Mouse (Mus musculus): ENCODE measurements around the gene Crlf1. TPM values are rescaled to one million over a fixed set of nuclear protein-coding genes. Genes with fewer than 3 reads are reported as not detected.

The Crlf1 gene
- polyA plus RNA-seq, 1 experiment from 2014 or later: 1.6 TPM

DNA sequence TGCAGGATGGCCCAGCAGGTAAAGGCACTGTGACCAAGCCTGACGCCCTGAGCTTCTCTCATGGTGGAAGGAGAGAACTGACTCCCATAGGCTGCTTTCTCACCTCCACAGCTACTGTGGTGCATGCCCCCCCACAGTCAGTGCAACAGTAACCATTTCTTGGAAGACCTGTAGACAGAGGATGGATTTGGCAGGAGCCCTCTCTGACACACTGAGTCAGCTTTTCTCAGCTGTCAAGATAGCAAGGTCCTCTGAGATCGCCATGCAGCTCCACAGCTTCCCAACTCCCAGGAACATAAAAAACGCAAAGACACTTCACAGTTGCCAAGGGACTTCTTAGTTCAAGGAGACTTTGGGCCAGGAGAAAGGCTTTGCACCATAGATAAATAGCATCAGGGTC lies 34.5 kb upstream of the Crlf1 start:
- no peaks in the 10 kb centered on the region for H3K27me3 ChIP-seq (replicated peaks; ENCODE audit: control insufficient read depth, insufficient read depth, low read length)
- 0 out of 2 replicates have a peak, but pooled peaks cover 2% of the 10 kb centered on the region for H3K4me1 ChIP-seq (ENCODE audit: control insufficient read depth, insufficient read depth, low read length)
- H3K27ac ChIP-seq (ENCODE audit: low read length): no peak overlapping the region

DNA sequence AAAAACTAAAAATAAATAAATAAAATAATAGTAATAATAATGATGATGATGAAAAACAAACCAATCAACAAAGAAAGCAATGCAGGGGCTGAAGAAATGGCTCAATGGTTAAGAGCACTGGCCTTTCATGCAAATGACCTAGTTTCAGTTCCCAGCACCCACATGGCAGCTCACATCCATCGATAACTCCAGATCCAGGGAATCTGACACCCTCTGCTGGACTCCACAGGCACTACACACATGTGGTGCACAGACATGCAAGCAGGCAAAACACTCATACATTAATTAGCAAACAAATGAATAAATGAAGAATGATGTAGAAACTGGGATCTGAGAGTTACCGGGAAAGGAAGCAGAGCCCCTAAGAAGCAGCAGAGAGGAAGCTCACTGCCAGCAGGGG lies 33.3 kb upstream of the Crlf1 start:
- WGBS: 95% methylated on average over 2 of the region's 2 CpGs
- Histone ChIP-seq H3K4me3 (ENCODE audit: low read length) (no peak overlapping the region), H3K9ac (ENCODE audit: low read depth, low read length) (no peak overlapping the region), H3K9me3 (ENCODE audit: control insufficient read depth, low read length) (no peaks in the 10 kb centered on the region), H3K27ac (ENCODE audit: low read length) (no peak overlapping the region), H3K27me3 (replicated peaks; ENCODE audit: control insufficient read depth, insufficient read depth, low read length) (no peaks in the 10 kb centered on the region), H3K4me1 (ENCODE audit: control insufficient read depth, insufficient read depth, low read length) (0 out of 2 replicates have a peak, but pooled peaks cover 2% of the 10 kb centered on the region), H3K4me2 (ENCODE audit: low read depth, low read length) (no peak overlapping the region), H3K36me3 (ENCODE audit: control insufficient read depth, insufficient read depth, low read length) (no peaks in the 10 kb centered on the region; the same call in 1 of the 2 replicates)
- no peak for ATAC-seq

More for the DNA sequence above, 34.5 kb upstream of the Crlf1 start:
- no peaks in the 10 kb centered on the region for H3K9me3 ChIP-seq (ENCODE audit: control insufficient read depth, low read length)
- no peak for ATAC-seq
- no peak overlapping the region for H3K4me2 ChIP-seq (ENCODE audit: low read depth, low read length)
- WGBS: 78% methylated on average over 3 of the region's 3 CpGs
- H3K9ac ChIP-seq (ENCODE audit: low read depth, low read length): no peak overlapping the region
- H3K36me3 ChIP-seq (ENCODE audit: control insufficient read depth, insufficient read depth, low read length): no peaks in the 10 kb centered on the region; the same call in 1 of the 2 replicates
- H3K4me3 ChIP-seq (ENCODE audit: low read length): no peak overlapping the region

DNA sequence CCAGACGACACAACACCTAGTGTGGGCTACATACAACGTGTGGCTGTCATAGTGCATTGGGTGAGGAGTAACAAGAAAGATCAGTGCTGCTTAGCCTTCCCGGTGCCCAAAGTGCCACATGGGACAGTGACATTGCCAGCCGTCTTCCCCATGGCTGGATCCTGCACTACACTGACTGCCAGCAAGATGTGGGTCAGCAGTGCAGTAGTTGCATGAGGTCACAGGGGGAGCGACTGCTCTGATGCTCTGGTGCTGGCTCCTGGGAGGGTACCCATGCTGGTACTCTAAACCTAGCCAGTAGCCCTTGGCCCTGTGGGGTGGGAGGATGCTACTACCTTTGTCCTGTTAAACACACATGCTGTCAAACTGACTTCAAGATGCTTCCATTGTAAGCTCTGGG lies 32.8 kb upstream of the Crlf1 start:
- no peak overlapping the region for H3K9ac ChIP-seq (ENCODE audit: low read depth, low read length)
- 0 out of 2 replicates have a peak, but pooled peaks cover 2% of the 10 kb centered on the region for H3K4me1 ChIP-seq (ENCODE audit: control insufficient read depth, insufficient read depth, low read length)
- H3K27ac ChIP-seq (ENCODE audit: low read length): no peak overlapping the region
- WGBS: 93% methylated on average over 5 of the region's 5 CpGs
- no peaks in the 10 kb centered on the region for H3K27me3 ChIP-seq (replicated peaks; ENCODE audit: control insufficient read depth, insufficient read depth, low read length)
- no peak overlapping the region for H3K4me3 ChIP-seq (ENCODE audit: low read length)
- H3K9me3 ChIP-seq (ENCODE audit: control insufficient read depth, low read length): no peaks in the 10 kb centered on the region
- H3K4me2 ChIP-seq (ENCODE audit: low read depth, low read length): no peak overlapping the region
- ATAC-seq: no peak
- H3K36me3 ChIP-seq (ENCODE audit: control insufficient read depth, insufficient read depth, low read length): no peaks in the 10 kb centered on the region; the same call in 1 of the 2 replicates

DNA sequence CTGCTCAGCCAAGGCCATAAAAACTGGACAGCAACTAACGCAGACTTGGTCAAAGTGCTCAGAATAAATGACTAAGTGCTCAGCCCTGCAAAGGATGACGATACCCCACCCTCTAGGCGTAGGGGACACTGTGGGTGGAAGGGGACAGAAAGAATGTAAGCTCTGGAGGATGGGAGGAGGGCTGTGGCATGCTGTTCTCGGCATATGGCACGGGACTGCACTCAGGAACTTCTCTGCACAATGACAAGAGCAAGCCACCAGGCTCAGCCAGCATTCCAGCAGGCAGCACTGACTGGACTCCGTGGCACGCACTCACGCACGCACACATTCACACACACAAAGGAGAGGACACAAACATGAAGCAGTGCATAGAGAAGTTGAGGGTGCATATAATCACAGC lies 32.4 kb upstream of the Crlf1 start:
- WGBS: 68% methylated on average over 9 of the region's 9 CpGs
- Histone ChIP-seq H3K9me3 (ENCODE audit: control insufficient read depth, low read length) (no peaks in the 10 kb centered on the region), H3K9ac (ENCODE audit: low read depth, low read length) (no peak overlapping the region), H3K27me3 (replicated peaks; ENCODE audit: control insufficient read depth, insufficient read depth, low read length) (no peaks in the 10 kb centered on the region), H3K27ac (ENCODE audit: low read length) (no peak overlapping the region), H3K4me3 (ENCODE audit: low read length) (no peak overlapping the region), H3K4me1 (ENCODE audit: control insufficient read depth, insufficient read depth, low read length) (0 out of 2 replicates have a peak, but pooled peaks cover 2% of the 10 kb centered on the region), H3K4me2 (ENCODE audit: low read depth, low read length) (no peak overlapping the region), H3K36me3 (ENCODE audit: control insufficient read depth, insufficient read depth, low read length) (no peaks in the 10 kb centered on the region; the same call in 1 of the 2 replicates)
- ATAC-seq: no peak

DNA sequence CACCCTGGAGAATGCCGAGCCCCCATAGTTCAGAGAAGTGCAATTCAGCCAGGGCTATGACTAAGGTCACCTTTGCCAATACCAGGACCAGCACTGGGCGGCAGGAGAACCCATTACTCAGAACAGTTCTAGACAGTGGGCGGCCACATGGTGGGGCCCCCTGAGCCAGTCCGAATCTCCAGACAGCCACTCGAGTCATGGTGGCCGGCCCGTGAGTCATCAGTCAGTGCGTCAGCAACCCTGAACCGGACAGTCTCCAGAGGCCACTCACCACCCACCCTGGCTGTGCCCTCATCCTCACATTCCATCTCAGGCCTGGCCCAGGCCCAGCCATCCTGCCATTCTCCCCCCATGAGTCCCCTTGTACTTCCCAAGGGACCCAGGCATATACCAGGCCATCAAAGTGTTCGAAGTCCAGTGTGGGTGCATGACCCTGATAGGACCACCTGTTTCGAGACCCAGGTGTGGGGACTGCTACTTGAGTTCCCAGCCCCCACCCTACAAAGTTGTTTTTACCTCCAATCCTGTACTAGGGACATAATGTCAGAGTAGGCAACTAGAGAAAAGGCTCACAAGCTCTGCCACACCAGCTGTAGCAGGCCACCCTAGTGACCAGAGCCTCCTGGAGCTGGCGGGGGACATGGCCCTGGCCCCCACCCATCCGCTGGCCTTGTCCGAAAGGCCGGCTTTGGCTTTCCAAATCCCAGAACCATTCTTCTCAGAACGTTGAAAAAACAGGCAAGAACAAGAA lies 31.0 kb upstream of the Crlf1 start:
- Histone ChIP-seq H3K9ac (ENCODE audit: low read depth, low read length) (no peak overlapping the region), H3K4me3 (ENCODE audit: low read length) (no peak overlapping the region), H3K4me1 (ENCODE audit: control insufficient read depth, insufficient read depth, low read length) (peaks cover 7% of the 10 kb centered on the region), H3K4me2 (ENCODE audit: low read depth, low read length) (no peak overlapping the region), H3K27me3 (replicated peaks; ENCODE audit: control insufficient read depth, insufficient read depth, low read length) (no peaks in the 10 kb centered on the region), H3K9me3 (ENCODE audit: control insufficient read depth, low read length) (no peaks in the 10 kb centered on the region), H3K27ac (ENCODE audit: low read length) (no peak overlapping the region), H3K36me3 (ENCODE audit: control insufficient read depth, insufficient read depth, low read length) (peaks cover 4% of the 10 kb centered on the region)
- ATAC-seq: no peak
- WGBS: 84% methylated on average over 16 of the region's 16 CpGs

DNA sequence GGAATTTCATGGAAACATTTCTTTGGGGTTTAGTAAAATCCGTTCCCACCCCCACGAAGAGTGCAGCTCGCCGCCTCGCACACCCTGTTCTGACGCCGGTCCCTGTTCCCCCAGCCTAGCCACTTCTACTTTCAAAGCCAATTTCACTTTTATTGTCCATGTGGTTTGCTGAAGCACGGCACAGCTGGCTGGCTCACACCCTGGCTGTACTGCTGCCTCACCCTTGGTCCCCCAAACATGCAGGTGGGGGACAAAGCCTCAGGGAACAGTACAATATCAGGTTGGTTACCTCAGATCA lies 30.5 kb upstream of the Crlf1 start:
- WGBS: 85% methylated on average over 8 of the region's 8 CpGs
- no peak for ATAC-seq
- no peaks in the 10 kb centered on the region for H3K9me3 ChIP-seq (ENCODE audit: control insufficient read depth, low read length)
- H3K4me3 ChIP-seq (ENCODE audit: low read length): no peak overlapping the region
- H3K27ac ChIP-seq (ENCODE audit: low read length): no peak overlapping the region
- no peak overlapping the region for H3K4me2 ChIP-seq (ENCODE audit: low read depth, low read length)
- H3K9ac ChIP-seq (ENCODE audit: low read depth, low read length): no peak overlapping the region
- H3K27me3 ChIP-seq (replicated peaks; ENCODE audit: control insufficient read depth, insufficient read depth, low read length): no peaks in the 10 kb centered on the region
- H3K4me1 ChIP-seq (ENCODE audit: control insufficient read depth, insufficient read depth, low read length): peaks cover 12% of the 10 kb centered on the region
- H3K36me3 ChIP-seq (ENCODE audit: control insufficient read depth, insufficient read depth, low read length): peaks cover 4% of the 10 kb centered on the region

DNA sequence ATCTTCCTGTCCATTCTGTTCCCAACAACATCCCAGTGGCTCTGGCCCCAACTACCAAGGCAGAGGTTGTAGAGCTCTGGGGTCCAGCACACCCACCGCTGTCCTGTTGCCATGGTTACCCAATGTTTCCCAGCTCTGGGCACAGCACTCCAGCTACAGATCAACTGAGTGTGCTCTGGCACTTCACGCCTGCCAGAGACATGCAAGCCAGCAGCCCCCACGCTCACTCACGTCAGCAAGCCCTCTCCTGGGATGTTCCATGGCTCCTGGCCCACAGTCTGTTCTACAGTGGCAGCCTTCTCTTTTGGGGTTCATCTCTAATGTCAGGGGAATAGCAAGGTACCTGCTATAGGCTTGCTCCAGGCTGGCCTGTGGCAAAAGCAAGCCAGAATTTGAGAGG lies 29.7 kb upstream of the Crlf1 start:
- Histone ChIP-seq H3K4me2 (ENCODE audit: low read depth, low read length) (no peak overlapping the region), H3K36me3 (ENCODE audit: control insufficient read depth, insufficient read depth, low read length) (peaks cover 4% of the 10 kb centered on the region), H3K9ac (ENCODE audit: low read depth, low read length) (no peak overlapping the region), H3K9me3 (ENCODE audit: control insufficient read depth, low read length) (no peaks in the 10 kb centered on the region), H3K4me3 (ENCODE audit: low read length) (no peak overlapping the region), H3K27me3 (replicated peaks; ENCODE audit: control insufficient read depth, insufficient read depth, low read length) (no peaks in the 10 kb centered on the region), H3K27ac (ENCODE audit: low read length) (no peak overlapping the region), H3K4me1 (ENCODE audit: control insufficient read depth, insufficient read depth, low read length) (peaks cover 20% of the 10 kb centered on the region)
- no peak for ATAC-seq
- 84% methylated on average over 4 of the region's 4 CpGs for WGBS

DNA sequence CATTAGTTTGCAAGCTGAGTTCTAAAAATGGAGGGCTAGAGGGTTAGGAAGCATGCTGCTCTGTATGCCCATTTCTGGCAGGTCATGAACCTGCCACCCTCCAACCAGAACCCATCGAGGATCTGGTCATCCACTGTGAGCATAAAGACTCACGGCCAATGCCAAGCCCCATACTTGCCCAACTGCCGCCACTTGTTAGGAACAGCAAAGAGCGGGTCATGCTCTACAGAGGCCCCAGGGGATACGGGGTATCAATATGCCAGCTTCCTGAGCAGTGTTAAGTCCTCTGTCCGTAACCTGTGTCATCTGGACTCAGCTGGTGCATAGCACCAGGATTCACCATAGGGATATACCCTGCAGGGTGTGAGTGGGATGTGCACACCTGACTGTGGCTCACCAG lies 28.8 kb upstream of the Crlf1 start:
- 93% methylated on average over 6 of the region's 6 CpGs for WGBS
- peaks cover 20% of the 10 kb centered on the region for H3K4me1 ChIP-seq (ENCODE audit: control insufficient read depth, insufficient read depth, low read length)

DNA sequence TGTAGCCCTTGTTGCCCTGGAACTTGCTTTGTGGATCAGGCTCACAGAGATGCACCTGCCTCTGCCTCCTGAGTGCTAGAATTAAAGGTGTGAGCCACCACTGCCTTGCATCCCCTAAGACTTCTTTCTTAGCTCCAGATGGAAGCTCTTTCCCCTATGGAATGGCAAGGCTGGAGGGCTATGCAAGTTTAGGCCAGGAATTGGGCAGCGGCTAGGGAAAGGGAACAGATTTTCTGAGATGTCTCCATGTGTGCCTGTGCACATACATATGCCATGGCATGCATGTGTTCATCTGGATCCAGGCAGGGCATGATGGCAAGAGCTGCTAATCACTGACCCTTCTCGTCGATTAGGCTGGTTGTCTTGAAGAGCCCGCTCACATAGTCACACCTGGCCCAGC lies 27.3 kb upstream of the Crlf1 start:
- Histone ChIP-seq H3K4me3 (ENCODE audit: low read length) (no peak overlapping the region), H3K4me1 (ENCODE audit: control insufficient read depth, insufficient read depth, low read length) (peaks cover 31% of the 10 kb centered on the region), H3K9me3 (ENCODE audit: control insufficient read depth, low read length) (no peaks in the 10 kb centered on the region), H3K4me2 (ENCODE audit: low read depth, low read length) (no peak overlapping the region), H3K27ac (ENCODE audit: low read length) (no peak overlapping the region), H3K9ac (ENCODE audit: low read depth, low read length) (no peak overlapping the region), H3K36me3 (ENCODE audit: control insufficient read depth, insufficient read depth, low read length) (peaks cover 4% of the 10 kb centered on the region), H3K27me3 (replicated peaks; ENCODE audit: control insufficient read depth, insufficient read depth, low read length) (no peaks in the 10 kb centered on the region)
- no peak for ATAC-seq
- WGBS: 93% methylated on average over 4 of the region's 4 CpGs

More for the DNA sequence above, 28.8 kb upstream of the Crlf1 start:
- no peak overlapping the region for H3K4me3 ChIP-seq (ENCODE audit: low read length)
- no peak overlapping the region for H3K4me2 ChIP-seq (ENCODE audit: low read depth, low read length)
- peaks cover 4% of the 10 kb centered on the region for H3K36me3 ChIP-seq (ENCODE audit: control insufficient read depth, insufficient read depth, low read length)
- H3K27me3 ChIP-seq (replicated peaks; ENCODE audit: control insufficient read depth, insufficient read depth, low read length): no peaks in the 10 kb centered on the region
- H3K9me3 ChIP-seq (ENCODE audit: control insufficient read depth, low read length): no peaks in the 10 kb centered on the region
- no peak for ATAC-seq
- no peak overlapping the region for H3K27ac ChIP-seq (ENCODE audit: low read length)
- no peak overlapping the region for H3K9ac ChIP-seq (ENCODE audit: low read depth, low read length)

DNA sequence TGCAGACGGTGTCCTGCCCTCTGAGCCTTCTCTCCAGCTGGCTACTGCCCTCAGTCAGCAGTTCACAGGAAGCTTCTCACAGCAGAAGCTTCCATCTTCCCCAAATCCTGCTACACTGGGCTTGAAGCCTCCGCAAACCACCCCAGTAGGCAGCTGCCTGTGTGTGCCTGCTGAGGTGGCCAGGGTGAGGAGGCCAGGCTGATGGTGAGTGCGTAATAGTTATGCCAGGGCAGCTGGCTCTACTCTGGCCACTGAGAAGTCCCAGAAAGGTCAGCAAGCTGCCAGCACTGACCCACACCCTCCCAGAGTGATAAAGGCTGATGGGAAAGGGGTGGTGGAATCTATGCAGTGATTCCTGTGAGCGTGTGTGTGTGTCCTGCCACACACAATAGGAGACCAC lies 26.7 kb upstream of the Crlf1 start:
- H3K27me3 ChIP-seq (replicated peaks; ENCODE audit: control insufficient read depth, insufficient read depth, low read length): no peaks in the 10 kb centered on the region
- 87% methylated on average over 4 of the region's 4 CpGs for WGBS
- H3K36me3 ChIP-seq (ENCODE audit: control insufficient read depth, insufficient read depth, low read length): peaks cover 4% of the 10 kb centered on the region

More for the DNA sequence above, 26.7 kb upstream of the Crlf1 start:
- ATAC-seq: no peak
- H3K27ac ChIP-seq (ENCODE audit: low read length): no peak overlapping the region
- H3K4me2 ChIP-seq (ENCODE audit: low read depth, low read length): no peak overlapping the region
- no peak overlapping the region for H3K9ac ChIP-seq (ENCODE audit: low read depth, low read length)
- no peak overlapping the region for H3K4me3 ChIP-seq (ENCODE audit: low read length)
- H3K4me1 ChIP-seq (ENCODE audit: control insufficient read depth, insufficient read depth, low read length): peaks cover 31% of the 10 kb centered on the region
- H3K9me3 ChIP-seq (ENCODE audit: control insufficient read depth, low read length): no peaks in the 10 kb centered on the region
